Mouse (Mus musculus): ENCODE measurements around the gene Hoxa2. TPM values are rescaled to one million over a fixed set of nuclear protein-coding genes. Genes with fewer than 3 reads are reported as not detected.

Hoxa2 gene
- total and polyA plus RNA-seq, 3 experiments = not detected

DNA sequence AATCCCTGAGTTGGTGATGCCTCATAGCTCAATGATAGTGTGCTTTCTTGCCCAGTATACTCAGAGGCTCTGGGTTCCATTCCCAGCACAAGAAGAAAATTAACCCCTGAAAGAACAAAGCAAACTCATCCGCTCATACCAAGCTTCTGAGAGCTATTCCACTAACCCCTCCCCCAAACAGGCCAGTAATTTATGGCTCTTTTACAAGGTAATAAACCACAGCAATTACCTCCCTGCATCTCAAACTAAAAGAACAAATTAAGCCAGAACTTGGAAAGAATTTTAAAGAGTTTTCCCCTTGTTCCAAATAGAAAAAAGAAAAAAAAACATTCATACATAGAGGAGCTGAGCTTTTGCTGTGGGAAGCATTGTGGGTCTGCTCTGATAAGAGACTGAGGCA lies 18.2 kb upstream of the Hoxa2 start:
- TF ChIP-seq TAL1 (conservative IDR thresholded peaks at IDR 0.05; ENCODE audit: low read depth, low read length) (no peak), POLR2AphosphoS5 (IDR thresholded peaks at IDR 0.05; ENCODE audit: insufficient replicate concordance, low read depth, low read length) (no peak), GATA2 (IDR thresholded peaks at IDR 0.05; ENCODE audit: borderline replicate concordance, low read depth, low read length) (no peak)
- H3K27me3 ChIP-seq (ENCODE audit: insufficient read depth, low read length) = peaks cover 19% of the 10 kb centered on the region

DNA sequence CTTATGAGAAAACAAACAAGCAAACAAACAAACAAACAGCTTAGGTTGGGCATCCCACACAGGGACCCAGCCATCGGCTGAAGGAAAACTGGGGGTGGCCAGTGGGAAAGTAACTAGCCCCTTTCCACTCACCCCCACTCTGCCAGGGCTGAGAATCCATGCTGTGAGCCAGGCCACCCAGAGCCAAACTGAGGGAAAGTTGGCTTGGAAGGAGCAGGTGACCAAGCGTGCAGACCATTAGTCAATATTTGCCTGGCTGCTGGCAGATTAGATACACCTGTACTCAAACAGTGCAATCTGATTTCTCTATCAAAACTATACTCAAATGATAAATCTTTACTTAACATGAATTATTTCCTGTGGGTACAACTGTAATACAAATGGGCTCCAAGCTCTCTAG lies 17.4 kb upstream of the Hoxa2 start:
- DNase-seq (ENCODE audit: low spot score) (no peak), ATAC-seq (ENCODE audit: extremely low read depth, insufficient number of reproducible peaks, low FRiP score, poor library complexity, severe bottlenecking) (no peak)
- TF ChIP-seq TAL1 (conservative IDR thresholded peaks at IDR 0.05; ENCODE audit: low read depth, low read length) (no peak), GATA1 (IDR thresholded peaks at IDR 0.05; ENCODE audit: borderline replicate concordance, low read length) (no peak), CTCF (IDR thresholded peaks at IDR 0.05; ENCODE audit: low read depth, low read length) (no peak), POLR2AphosphoS5 (IDR thresholded peaks at IDR 0.05; ENCODE audit: insufficient replicate concordance, low read depth, low read length) (no peak), GATA2 (IDR thresholded peaks at IDR 0.05; ENCODE audit: borderline replicate concordance, low read depth, low read length) (no peak)
- H3K9me3 ChIP-seq (replicated peaks) = no peaks in the 10 kb centered on the region
- no peaks in the 10 kb centered on the region for H3K36me3 ChIP-seq (replicated peaks)
- no peak overlapping the region for H3K4me3 ChIP-seq (ENCODE audit: low read depth, low read length)
- no peaks in the 10 kb centered on the region for H3K4me1 ChIP-seq (ENCODE audit: insufficient read depth, low read depth, low read length)
- H3K27me3 ChIP-seq (ENCODE audit: insufficient read depth, low read length) = peaks cover 27% of the 10 kb centered on the region

More for the DNA sequence above, 18.2 kb upstream of the Hoxa2 start:
- no peak overlapping the region for H3K4me3 ChIP-seq (ENCODE audit: low read depth, low read length)
- DNase-seq (ENCODE audit: low spot score) (no peak), ATAC-seq (ENCODE audit: extremely low read depth, insufficient number of reproducible peaks, low FRiP score, poor library complexity, severe bottlenecking) (no peak)
- H3K36me3 ChIP-seq (replicated peaks) = no peaks in the 10 kb centered on the region
- H3K9me3 ChIP-seq (replicated peaks) = no peaks in the 10 kb centered on the region
- H3K4me1 ChIP-seq (ENCODE audit: insufficient read depth, low read depth, low read length) = no peaks in the 10 kb centered on the region

DNA sequence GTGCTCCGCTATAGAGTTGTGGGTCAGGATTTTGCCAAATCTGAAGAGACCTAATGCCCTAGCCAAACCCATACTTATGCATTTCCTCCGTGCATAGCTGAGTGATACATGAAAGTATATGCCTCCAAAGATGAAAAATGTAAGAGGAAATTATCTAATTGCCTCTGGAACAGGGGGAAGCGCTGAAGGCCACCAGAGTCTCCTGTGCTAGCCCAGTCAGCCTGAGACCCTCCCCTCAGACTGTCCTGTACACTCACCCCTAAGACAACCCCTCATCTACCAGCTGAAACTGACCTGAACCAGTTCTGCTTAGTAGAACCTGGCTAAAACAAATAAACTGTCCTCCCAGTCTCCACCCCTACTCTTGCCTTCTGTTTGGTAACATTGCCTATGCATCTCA lies 16.1 kb upstream of the Hoxa2 start:
- H3K4me1 ChIP-seq (ENCODE audit: insufficient read depth, low read depth, low read length) = no peaks in the 10 kb centered on the region
- H3K27me3 ChIP-seq (ENCODE audit: insufficient read depth, low read length) = peaks cover 38% of the 10 kb centered on the region
- no peaks in the 10 kb centered on the region for H3K9me3 ChIP-seq (replicated peaks)
- ATAC-seq (ENCODE audit: extremely low read depth, insufficient number of reproducible peaks, low FRiP score, poor library complexity, severe bottlenecking) = no peak
- TF ChIP-seq CTCF (IDR thresholded peaks at IDR 0.05; ENCODE audit: low read depth, low read length) = no peak
- no peak for TF ChIP-seq GATA2 (IDR thresholded peaks at IDR 0.05; ENCODE audit: borderline replicate concordance, low read depth, low read length)
- no peak for TF ChIP-seq POLR2AphosphoS5 (IDR thresholded peaks at IDR 0.05; ENCODE audit: insufficient replicate concordance, low read depth, low read length)
- no peak for TF ChIP-seq GATA1 (IDR thresholded peaks at IDR 0.05; ENCODE audit: borderline replicate concordance, low read length)
- TF ChIP-seq TAL1 (conservative IDR thresholded peaks at IDR 0.05; ENCODE audit: low read depth, low read length) = no peak
- H3K4me3 ChIP-seq (ENCODE audit: low read depth, low read length) = no peak overlapping the region
- no peak for DNase-seq (ENCODE audit: low spot score)
- no peaks in the 10 kb centered on the region for H3K36me3 ChIP-seq (replicated peaks)

DNA sequence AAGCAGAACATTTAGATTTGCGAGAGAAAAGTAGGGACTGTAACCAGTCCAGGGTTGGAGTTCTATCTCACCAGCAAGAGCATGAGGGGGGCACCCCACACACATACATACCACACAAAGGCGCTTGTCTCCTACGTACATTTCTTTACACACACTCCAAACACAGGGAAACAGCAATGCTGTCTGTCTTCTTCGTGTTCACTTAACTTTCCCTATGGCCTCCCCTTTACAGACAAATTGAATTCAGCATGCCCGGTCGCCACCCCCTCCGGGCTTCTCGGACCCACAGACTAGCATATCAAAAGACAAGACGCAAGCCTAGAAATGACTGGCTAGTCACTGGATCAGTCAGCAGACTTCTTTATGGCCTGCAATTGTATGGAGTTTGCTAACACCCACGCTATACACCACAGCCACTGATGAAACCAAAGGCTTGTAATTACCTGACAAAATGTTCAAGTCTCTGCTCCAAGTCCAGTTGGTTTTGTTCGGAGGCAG lies 15.6 kb upstream of the Hoxa2 start:
- DNase-seq (ENCODE audit: low spot score) = no peak
- TF ChIP-seq TAL1 (conservative IDR thresholded peaks at IDR 0.05; ENCODE audit: low read depth, low read length) (no peak), GATA2 (IDR thresholded peaks at IDR 0.05; ENCODE audit: borderline replicate concordance, low read depth, low read length) (no peak), GATA1 (IDR thresholded peaks at IDR 0.05; ENCODE audit: borderline replicate concordance, low read length) (no peak), CTCF (IDR thresholded peaks at IDR 0.05; ENCODE audit: low read depth, low read length) (no peak), POLR2AphosphoS5 (IDR thresholded peaks at IDR 0.05; ENCODE audit: insufficient replicate concordance, low read depth, low read length) (no peak)
- H3K4me3 ChIP-seq (ENCODE audit: low read depth, low read length) = no peak overlapping the region
- ATAC-seq (ENCODE audit: extremely low read depth, insufficient number of reproducible peaks, low FRiP score, poor library complexity, severe bottlenecking) = no peak
- H3K27me3 ChIP-seq (ENCODE audit: insufficient read depth, low read length) = peaks cover 41% of the 10 kb centered on the region
- H3K36me3 ChIP-seq (replicated peaks) = no peaks in the 10 kb centered on the region
- no peaks in the 10 kb centered on the region for H3K9me3 ChIP-seq (replicated peaks)
- H3K4me1 ChIP-seq (ENCODE audit: insufficient read depth, low read depth, low read length) = no peaks in the 10 kb centered on the region

DNA sequence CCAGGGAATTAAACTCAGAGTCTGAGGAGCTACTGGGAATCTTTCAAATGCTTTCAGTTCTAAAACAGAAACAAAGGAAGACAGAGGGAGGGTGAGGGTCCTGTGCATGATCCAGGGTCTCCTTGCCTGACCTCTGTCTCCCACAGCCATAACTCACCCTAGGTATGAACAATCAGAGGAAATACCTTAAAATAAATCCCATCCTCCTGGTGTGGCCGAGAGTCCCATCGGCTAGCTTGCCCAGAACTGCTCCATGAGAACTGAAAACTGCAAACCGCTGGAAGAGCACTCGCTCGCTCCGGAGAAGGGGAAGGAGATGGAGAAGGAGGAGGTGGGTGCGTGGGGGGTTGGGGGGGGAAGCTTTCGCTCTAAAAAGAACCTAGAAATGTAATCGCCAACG lies 15.1 kb upstream of the Hoxa2 start:
- Histone ChIP-seq H3K4me3 (ENCODE audit: low read depth, low read length) (no peak overlapping the region), H3K36me3 (replicated peaks) (no peaks in the 10 kb centered on the region), H3K4me1 (ENCODE audit: insufficient read depth, low read depth, low read length) (no peaks in the 10 kb centered on the region), H3K9me3 (replicated peaks) (no peaks in the 10 kb centered on the region), H3K27me3 (ENCODE audit: insufficient read depth, low read length) (peaks cover 43% of the 10 kb centered on the region)
- no peak for TF ChIP-seq GATA2 (IDR thresholded peaks at IDR 0.05; ENCODE audit: borderline replicate concordance, low read depth, low read length)
- no peak for TF ChIP-seq POLR2AphosphoS5 (IDR thresholded peaks at IDR 0.05; ENCODE audit: insufficient replicate concordance, low read depth, low read length)
- no peak for TF ChIP-seq TAL1 (conservative IDR thresholded peaks at IDR 0.05; ENCODE audit: low read depth, low read length)
- TF ChIP-seq GATA1 (IDR thresholded peaks at IDR 0.05; ENCODE audit: borderline replicate concordance, low read length) = no peak
- TF ChIP-seq CTCF (IDR thresholded peaks at IDR 0.05; ENCODE audit: low read depth, low read length) = no peak
- no peak for ATAC-seq (ENCODE audit: extremely low read depth, insufficient number of reproducible peaks, low FRiP score, poor library complexity, severe bottlenecking)
- no peak for DNase-seq (ENCODE audit: low spot score)

DNA sequence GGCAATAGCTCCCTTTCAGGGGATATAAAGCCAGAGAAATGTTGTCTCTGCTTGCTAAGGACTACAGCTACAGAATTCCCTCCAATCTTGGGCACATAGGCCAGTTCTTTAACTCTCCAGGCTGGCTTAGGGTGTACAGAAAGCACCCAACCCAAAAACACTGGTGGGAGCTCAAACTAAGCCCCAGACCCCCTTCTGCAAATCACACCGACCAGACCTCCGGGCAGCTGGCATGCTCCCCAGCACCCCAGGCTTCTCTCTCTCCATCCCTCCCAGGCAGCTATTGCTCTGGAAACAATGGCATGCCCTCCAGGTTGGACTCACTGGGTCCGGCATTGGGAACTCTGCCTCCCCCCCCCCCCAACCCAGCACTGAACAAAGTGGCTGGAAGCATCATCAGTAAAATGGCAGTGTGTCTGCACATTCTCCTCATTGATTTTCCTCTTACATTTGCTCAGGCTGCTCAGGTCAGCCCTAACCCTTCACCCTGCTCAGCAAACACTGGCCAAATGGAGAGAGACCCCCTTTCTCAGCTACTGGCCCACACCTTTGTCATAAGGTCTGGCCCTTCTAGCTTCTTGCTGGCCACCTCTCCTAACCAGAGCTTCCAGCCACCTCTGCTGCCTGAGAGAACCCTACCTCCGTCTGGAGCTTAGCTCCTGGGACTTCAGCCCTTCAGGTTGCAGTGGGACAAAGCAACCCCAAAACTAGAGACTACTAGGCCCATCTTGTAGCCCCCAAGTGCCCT lies 14.5 kb upstream of the Hoxa2 start:
- Histone ChIP-seq H3K27me3 (ENCODE audit: insufficient read depth, low read length) (peaks cover 40% of the 10 kb centered on the region), H3K9me3 (replicated peaks) (no peaks in the 10 kb centered on the region), H3K4me3 (ENCODE audit: low read depth, low read length) (no peak overlapping the region), H3K4me1 (ENCODE audit: insufficient read depth, low read depth, low read length) (no peaks in the 10 kb centered on the region), H3K36me3 (replicated peaks) (no peaks in the 10 kb centered on the region)
- TF ChIP-seq POLR2AphosphoS5 (IDR thresholded peaks at IDR 0.05; ENCODE audit: insufficient replicate concordance, low read depth, low read length) (no peak), CTCF (IDR thresholded peaks at IDR 0.05; ENCODE audit: low read depth, low read length) (no peak), GATA1 (IDR thresholded peaks at IDR 0.05; ENCODE audit: borderline replicate concordance, low read length) (no peak), TAL1 (conservative IDR thresholded peaks at IDR 0.05; ENCODE audit: low read depth, low read length) (no peak), GATA2 (IDR thresholded peaks at IDR 0.05; ENCODE audit: borderline replicate concordance, low read depth, low read length) (no peak)
- ATAC-seq (ENCODE audit: extremely low read depth, insufficient number of reproducible peaks, low FRiP score, poor library complexity, severe bottlenecking) (no peak), DNase-seq (ENCODE audit: low spot score) (no peak)

All from G1E (cell line).